Mouse (Mus musculus) thymus, postnatal 14 days (tissue): ENCODE measurements around the gene Olfr287.
A peak's percentile ranks its signal among the peaks of the same experiment; 100 is the strongest.

Source experiments
- DNase-seq: peaks from one replicate; pipeline ENCODE4 v3.0.0; 2021

Olfr287 gene

DNA sequence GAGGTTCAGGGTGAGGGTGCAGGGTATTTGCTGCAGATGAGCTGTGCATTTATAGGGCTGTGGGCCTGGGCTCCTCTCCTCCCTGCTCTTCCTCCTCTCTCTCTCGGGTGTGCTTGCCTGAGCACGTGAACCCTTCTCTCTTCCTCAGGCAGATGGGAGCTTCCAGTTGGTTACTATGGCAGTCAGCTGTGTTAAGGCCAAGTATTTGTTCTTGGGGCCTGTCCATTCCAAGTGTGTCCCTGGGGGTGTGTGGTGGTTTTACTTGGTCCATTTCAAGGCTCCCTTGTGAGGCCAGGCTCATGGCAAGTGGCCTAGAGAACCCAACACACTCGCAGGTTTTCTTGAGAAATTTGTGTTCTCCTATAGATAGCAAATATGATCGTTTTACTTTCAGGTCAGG, at the start of gene Olfr287, which contains the start of gene Gm44579:
TSS of gene Olfr287 (minus strand) at position 180 of the 400 bp plus-strand sequence.
TSS of gene Gm44579 (minus strand) at position 101 of the 400 bp plus-strand sequence.
- no peak for DNase-seq

DNA sequence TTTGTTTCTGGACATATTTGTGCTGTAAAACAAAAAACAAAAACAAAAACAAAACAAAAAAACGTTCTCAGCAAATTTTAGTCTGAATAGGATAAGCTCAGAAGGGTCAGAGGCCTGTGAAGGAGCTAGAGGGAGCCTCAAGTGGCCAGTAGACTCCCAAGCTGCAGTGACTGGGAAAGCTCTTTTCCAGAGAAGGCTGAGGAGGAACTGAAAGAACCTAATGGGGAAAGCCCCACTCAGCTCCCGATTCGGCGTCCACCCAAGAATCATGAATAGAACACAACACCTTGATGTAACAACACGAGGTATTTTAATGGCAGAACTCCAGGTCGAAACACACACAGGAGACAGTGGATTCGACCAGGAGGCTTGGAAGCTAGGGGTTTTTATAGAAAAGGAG, 36.9 kb upstream of the Olfr287 start:
- no peak for DNase-seq

DNA sequence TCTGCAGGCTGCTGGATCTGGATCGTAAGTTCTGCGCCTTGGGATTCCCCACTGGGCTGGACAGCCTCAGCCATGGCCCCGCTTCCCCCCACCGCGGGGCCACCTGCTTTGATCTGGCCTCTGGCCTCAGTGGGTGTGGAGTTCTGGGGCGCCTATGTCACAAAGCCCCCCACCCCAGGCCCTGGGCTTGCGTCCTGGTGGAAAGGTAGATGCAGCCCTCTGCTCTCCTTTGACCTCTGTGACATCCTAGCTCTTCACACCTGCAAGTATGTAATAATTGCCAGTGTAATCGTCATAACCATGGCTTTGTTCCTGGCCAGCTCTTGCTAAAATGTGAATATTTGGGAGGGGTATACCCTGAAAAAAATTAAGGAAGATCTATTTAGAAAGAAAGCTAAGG, 36.3 kb upstream of the Olfr287 start, which contains the start of gene H1fnt:
TSS of gene H1fnt (minus strand) at position 101 of the 400 bp plus-strand sequence.
- DNase-seq, result no peak

DNA sequence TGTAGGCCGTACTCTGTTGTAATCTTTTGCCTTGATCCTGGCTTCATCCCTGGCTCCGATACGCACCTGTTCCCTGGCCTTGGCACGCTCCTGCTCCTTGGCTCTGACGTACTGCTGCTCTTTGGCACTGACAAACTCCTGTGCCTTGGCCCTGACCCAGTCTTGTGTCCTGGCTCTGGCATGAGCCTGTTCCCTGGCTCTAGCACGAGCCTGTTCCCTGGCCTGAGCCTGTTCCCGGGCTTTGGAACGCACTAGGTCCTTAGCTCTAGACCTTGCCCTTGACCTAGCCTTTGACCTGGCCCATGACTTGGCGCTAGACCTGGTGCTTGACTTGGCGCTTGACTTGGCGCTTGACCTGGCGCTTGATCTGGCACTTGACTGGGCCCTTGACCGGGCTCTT, 35.4 kb upstream of the Olfr287 start:
- no peak for DNase-seq

DNA sequence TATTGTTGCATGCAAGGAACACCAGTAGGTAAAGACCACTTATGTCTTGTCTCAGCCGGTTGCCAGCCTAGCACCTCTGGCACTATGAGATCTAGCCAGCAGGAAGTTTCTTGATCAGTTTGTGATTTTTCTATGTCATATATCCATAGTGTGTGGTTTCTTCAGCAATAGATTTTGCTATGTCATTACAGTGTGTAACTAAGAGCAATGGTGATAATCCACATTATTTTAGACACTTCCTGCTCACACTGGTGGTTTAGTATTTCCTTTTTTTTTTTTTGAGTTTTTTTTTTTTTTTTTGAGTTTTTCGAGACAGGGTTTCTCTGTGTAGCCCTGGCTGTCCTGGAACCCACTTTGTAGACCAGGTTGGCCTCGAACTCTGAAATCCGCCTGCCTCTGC, 14.6 kb upstream of the Olfr287 start:
- no peak for DNase-seq

DNA sequence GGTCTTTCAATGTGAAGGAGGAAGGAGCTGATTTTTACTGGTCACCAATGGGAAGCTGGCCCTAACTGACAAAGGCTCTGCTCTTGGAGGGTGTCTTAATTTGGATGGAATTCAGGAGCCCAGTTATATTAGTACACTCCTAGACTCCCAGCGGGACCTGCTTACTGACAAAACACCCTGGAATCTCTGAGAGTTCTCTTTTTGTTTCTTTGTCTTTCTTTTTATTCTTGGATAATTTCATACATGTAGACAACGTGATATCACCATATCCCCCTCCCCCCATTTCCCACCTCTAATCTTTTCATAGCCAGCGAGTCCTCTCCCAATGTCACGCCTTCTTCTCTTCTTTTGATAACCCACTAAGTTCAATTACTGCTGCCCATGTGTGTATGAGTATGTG, 13.5 kb upstream of the Olfr287 start, which contains the start of gene Olfr286:
TSS of gene Olfr286 (minus strand) at position 101 of the 400 bp plus-strand sequence.
- no peak for DNase-seq

DNA sequence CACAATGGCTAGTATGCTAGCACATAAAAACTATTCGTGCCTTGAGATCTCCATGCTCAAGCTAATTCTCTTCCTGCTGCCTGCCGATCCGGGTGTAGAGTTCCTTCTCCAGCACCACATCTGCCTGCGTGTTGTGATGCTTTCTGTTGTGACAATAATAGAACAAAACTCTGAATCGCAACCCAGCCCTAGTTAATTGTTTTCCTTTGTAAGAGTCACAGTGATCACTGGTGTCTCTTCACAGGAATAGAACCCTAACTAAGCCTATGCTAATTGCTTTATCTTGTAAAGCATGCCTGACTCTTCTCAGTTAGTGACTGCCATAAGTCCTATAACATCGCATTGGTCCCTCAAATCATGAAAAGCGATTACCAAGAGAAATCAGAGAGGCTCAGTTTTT, 5.2 kb upstream of the Olfr287 start:
- DNase-seq, result no peak

DNA sequence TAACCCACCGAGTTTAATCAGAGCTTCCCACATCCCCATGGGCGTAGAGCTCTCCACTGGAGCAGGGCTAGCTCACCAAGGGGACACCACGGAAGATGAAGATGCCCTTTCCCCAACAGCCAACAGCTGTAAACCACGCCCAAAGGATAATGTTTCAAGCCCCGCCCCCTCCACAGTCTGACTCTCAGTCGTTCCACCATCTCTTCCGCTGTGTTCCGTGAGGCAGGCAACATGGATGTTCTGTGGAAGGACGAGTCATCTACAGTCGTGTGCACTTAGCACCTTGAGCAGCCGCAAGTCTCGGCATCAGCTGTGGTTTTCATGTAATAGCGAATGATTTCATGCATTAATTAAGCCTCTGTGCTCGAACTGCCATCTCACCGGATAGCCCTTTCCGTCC, 4.8 kb upstream of the Olfr287 start:
- no peak for DNase-seq

DNA sequence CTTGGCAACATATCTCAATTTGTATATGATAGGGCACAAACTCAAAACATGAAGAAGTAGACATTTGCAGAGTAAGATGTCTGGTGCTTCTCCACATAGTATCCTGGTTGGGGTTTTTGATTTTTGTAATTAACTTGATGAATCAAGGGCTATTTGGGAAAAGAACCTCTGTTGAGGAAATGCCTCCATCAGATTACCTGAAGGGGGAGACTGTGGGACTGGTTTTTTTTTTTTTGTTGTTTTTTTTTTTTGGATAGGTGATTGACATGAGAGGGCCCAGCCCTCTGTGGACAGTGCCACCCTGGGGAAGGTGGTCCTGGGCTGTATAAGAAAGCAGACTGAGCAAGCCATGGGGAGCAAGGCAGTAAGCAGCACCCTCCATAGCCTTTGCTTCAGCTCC, 1.5 kb upstream of the Olfr287 start:
- DNase-seq, result no peak

DNA sequence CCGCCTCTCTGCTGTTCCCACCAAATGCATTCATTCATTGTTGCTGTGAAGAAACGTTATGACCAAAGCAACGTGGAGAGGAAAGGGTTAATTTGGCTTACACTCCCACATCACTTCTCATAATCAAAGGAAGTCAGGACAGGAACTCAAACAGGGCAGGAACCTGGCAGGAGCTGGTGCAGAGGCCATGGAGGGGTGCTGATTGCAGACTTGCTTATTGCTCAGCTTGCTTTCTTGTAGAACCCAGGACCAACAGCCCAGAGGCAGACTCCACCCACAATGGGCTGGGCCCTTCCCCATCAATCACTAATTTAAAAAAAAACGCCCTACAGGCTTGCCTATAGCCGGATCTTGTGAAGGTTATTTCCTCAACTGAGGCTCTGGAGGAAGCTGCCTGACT, 6.7 kb downstream of the Olfr287 start:
- DNase-seq, result no peak

DNA sequence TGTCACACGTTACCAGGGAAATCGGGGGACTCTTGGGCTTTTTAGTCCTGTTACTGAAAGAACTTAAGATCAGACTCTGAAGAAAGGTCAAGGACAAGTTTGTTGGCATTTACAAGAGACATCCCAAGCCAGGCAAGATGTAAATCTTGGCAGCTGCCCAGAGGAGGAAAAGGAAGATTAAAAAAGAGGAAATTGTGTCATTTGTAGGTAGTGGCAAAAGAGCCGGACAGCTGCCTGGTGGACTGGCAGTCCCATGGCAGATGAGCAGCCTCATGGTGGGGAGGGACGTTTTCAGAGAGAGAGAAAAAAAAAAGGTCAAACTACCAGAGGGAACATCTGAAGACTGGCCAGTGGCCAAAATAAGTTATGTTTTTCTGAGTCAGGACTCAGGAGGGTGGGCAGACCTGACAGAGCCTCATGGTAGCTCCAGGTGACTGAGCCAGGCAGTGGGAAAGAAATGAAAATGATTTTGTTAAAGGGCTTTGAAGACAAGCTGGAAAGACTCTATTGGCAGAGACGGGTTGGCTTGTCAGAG, 7.5 kb downstream of the Olfr287 start:
- no peak for DNase-seq

DNA sequence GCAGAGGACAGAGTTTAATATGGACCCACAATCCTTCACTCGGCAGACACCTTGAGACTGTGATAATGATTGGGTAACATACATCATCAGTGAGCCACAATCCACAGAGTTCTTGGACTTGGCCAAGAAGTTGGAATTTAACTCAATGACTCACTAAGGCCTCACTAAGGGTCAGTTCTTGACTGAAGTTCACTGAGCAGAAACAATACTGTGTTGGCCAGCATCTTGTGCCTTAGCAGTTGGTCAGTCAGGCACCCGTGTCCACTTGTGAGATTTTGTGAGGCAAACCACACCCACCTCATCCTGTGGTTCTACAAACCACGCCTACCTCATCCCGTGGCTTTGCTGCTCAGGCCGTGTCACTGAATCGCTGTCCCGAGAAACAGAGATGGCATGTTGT, 11.2 kb downstream of the Olfr287 start:
- DNase-seq, result no peak

DNA sequence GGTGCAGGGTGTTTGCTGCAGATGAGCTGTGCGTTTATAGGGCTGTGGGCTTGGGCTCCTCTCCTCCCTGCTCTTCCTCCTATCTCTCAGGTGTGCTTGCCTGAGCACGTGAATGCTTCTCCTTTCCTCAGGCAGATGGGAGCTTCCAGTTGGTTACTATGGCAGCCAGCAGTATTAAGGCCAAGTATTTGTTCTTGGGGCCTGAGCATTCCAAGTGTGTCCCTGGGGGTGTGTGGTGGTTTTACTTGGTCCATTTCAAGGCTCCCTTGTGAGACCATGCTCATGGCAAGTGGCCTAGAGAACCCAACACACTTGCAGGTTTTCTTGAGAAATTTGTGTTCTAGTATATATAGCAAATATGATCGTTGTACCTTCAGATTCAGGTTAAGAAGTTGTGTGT, 25.4 kb downstream of the Olfr287 start, which contains the start of gene Olfr288:
TSS of gene Olfr288 (minus strand) at position 101 of the 400 bp plus-strand sequence.
- DNase-seq, result no peak

DNA sequence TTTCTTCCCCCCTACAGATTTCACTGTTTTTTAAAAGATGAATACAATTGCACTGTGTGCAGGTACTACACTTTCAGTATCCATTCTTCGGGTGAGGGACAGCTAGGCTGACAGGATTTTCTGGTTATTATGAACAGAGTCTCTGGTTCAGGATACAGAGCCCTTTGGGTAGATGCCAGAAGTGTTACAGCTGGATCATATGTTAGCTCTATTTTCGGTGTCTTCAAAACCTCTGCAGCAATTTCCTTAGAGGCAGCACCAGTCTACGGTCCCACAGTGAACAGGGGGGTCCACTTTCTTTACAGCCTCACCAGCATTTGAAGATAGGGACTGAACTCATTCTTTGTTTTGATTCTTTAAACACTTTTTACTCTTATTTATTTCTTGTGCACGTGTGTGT, 36.4 kb downstream of the Olfr287 start:
- DNase-seq, result no peak

DNA sequence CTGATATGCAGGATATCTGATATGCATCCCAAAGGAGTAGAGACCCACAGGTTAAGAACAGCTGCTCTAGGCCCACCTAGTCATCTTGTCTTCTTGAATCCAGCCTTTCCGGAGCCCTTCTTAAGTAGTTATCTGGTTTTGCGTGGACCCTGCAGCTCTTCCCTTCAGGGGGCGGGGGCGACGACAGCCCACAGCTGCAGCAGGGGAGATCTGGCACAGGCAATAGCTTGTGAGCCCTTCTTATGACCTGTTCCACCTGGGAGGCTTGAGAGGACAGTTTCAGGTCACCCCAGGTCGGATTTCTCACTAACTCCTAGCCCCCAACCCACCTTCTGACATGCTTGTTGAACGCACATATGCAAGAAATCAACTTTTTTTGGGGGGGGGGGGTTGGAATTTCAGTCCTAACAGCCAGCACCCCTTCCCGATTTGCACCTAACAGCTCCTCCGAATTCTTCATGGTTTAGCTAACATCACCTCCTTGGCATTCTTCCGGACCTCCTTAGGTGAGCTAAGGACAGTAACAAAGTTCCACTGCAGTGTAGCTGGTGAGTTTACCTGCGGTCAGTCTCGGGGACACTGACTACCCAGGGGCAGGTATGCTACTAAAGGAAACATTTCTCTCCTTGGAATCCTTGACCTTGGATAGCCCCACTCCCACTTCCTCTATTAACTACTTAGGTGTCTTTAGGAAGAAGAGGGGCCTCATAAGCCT, 38.8 kb downstream of the Olfr287 start:
- no peak for DNase-seq

DNA sequence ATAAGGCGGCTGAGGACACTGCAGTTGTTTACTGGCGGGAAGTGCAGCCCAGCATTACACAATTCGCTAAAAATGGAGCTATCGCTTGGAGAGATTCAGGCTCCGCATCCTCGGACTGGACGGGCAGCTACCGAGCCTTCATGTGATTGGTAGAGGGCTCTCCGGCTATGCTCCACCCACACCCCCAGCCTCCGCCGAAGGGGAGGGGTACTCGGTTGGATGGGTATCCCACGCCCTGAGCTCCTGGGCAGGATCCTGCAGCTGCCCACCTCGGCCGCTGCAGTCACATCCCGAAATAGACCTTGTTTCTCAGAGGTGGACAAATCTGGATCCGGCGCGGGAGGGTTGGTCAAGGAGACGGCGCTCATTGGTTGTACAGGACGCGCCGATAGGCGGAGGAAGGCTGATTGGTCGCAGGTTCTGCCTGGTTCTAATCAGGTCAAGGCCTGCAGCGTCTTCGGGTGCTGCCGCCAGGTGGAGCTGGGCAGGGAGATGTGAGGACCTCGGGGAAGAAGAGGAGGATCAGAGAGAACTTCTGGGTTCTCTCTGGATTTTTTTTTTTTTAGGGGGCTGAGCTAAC, 39.6 kb downstream of the Olfr287 start:
- DNase-seq, result peak; percentile 81

DNA sequence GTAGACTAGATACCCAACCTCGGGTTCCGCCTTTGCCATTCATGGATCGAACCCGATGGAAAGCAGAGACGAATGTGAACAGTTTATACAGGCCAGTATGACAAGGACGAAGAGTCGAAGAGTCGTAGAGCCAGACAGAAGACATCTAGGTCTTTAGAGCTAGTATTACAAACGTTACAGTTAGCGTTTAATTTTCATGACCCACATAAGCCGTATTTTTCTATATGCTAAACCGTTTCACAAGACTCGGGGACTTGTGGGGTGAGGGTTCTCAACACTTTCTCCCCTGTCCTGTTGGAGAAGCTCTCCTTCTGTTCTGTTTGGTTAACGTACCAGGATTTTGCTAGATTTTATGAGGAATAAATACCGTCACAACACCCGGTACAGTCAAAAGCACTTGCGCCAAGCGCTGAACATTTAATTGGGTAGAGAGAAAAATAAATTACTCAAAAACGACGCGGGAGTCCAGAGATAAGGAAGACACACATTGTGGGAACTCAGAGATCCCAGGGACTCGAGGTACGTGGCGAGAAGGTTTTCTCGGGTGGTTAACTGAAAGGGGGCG, 40.2 kb downstream of the Olfr287 start:
- no peak for DNase-seq

DNA sequence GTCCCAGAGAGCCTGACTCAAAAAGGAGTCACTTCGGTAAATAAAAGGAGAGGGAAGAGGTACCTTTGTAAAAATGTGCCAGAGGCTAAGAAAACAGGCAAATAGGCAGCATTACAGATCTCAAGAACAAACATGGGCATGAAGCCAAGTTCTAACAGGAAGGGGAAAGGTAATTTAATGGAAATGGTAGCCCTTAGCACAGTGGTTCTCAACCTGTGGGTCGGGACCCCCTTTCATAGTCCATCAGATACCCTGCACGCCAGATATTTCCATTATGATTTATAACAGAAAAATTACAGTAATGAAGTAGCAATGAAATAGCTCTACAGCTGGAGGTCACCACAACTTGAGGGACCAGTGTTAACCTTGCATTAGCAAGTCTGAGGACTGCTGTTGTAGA, 43.5 kb downstream of the Olfr287 start:
- no peak for DNase-seq

DNA sequence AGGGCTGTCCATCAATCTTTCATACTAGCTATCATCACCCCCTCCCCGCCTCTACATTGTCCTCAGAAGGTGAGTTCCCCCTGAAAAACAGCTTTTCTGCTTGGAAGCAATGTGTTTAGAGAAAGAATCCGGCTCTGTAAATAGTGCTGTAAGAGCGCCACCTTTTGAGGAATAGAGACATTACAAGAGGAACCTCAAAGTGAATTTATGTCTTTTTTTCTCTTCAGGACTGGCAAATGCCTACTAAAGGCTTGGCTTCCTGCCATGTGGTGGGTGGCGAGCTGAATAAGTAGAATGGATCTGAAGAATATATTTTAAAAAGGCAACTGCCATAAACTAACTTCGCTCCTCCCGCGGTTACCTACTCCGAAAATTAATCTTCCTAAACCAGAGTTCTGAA, 47.0 kb downstream of the Olfr287 start:
- peak; percentile 14 for DNase-seq

DNA sequence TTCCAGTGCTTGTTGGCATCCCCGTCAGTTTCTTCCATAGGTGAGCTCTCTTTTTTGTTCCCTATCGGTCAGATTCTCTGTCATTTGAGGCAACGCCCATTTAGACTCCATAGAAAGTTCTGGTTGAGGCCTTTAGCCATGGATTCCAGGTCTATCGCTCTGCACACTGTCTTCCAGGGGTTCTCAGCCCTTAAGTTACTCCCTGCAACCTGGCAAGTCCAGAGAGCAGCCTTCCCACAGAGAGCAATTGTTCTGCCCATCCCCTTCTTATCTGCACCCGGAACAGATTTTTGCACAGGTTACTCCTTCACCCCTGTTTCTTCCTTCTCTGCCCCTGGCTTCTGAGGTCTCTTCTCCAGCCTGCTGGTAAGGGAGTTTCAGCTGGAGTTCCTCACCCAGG, 48.7 kb downstream of the Olfr287 start:
- no peak for DNase-seq

DNA sequence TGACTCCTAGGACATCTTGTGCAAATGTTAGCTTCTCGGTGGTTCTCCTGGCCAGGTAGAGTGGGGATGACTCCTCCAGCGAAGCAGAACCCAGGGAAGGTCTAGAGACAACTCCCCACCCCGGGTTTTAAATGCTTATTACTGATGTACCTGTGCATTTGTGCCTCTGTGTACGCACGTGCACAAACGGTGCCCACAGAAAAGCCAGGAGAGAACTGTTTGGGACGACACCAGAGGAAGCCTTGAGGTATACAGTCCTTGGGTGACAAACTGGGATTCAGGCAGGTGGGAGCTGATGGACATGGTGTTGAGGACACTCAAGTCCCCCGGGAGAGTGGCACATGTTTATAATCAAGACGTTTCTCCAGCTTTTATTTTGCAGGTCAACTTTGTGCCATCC, 49.9 kb downstream of the Olfr287 start:
- no peak for DNase-seq

DNA sequence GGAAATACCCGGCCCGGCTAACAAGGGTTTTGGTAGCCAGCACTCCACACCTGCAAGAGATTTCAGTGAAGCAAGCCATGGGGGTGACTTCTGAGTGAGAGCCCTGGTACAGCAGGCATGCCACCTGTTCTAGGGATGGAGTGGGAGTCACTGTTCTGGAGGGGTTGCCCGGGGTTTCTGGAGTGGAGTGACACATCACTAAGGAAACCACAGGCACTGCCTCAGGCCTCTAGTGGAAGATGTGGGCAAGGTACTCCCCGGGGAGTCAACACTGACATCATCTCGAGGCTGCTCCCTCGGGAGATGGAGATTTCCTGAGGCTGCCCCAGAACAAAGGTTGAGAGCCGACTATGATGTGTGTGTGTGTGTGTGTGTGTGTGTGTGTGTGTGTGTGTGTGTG, 50.5 kb downstream of the Olfr287 start:
- no peak for DNase-seq

DNA sequence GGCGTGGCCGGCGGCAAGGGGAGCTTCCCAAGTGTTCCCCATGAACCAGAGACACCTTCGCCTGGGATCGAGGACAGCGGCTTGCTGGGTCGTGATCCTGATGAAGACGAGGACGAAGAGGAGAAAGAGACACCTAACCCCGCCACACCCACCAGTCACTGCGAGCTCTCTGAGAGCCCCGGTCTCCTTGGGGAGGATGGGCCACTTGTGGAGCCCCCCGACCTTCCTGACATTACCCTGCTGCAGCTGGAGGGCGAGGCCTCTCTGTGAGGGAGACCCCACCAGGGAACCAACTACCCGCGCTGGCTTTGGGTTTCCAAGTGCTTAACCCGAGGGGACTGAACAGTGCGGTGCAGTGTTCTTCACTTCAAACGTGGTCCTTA, 52.2 kb downstream of the Olfr287 start:
- DNase-seq, result peak; percentile 4
